ENCODE assay signal across 8 mouse cellular contexts in genomic region chr5:31179766-31180630, GRCm38 (mm10). TPM values are rescaled to one million over a fixed set of nuclear protein-coding genes. Genes with fewer than 3 reads are reported as not detected.
DNase-seq lines count a peak whose midpoint lies in the region; ATAC-seq and TF ChIP-seq lines count a peak whose summit lies in the region.

TSS of gene Gm29609 (minus strand) at chr5:31179911.
TSS of gene Gtf3c2 (minus strand) at chr5:31180144.

- 0 out of 2 replicates have a peak, but pooled peaks cover 2% of the 10 kb centered on the region for H3K4me1 ChIP-seq in heart, embryonic 12.5 days (replicated peaks)
- no peaks in the 10 kb centered on the region for H3K4me1 ChIP-seq in kidney, postnatal 0 days (replicated peaks; ENCODE audit: insufficient read depth, low read length)
- H3K4me1 ChIP-seq in liver, embryonic 11.5 days (replicated peaks; ENCODE audit: control insufficient read depth, insufficient read depth, low read length), result peaks cover 6% of the 10 kb centered on the region; the same call in 1 of the 2 replicates
- no peaks in the 10 kb centered on the region for H3K4me1 ChIP-seq in stomach, embryonic 14.5 days (ENCODE audit: control insufficient read depth, insufficient read depth, low read length)

- peaks cover 5% of the 10 kb centered on the region; the same call in 1 of the 2 replicates for H3K36me3 ChIP-seq in heart, embryonic 12.5 days
- H3K36me3 ChIP-seq in kidney, postnatal 0 days (ENCODE audit: insufficient read depth, low read length), result no peaks in the 10 kb centered on the region
- no peaks in the 10 kb centered on the region for H3K36me3 ChIP-seq in liver, embryonic 11.5 days (ENCODE audit: control insufficient read depth, insufficient read depth, low read length)
- no peaks in the 10 kb centered on the region for H3K36me3 ChIP-seq in stomach, embryonic 14.5 days (ENCODE audit: control insufficient read depth, insufficient read depth, low read length)

- peak within 1 kb of the TSS; percentile 81 for H3K9ac ChIP-seq in heart, embryonic 12.5 days
- H3K9ac ChIP-seq in kidney, postnatal 0 days (ENCODE audit: low read depth, low read length), result peak within 1 kb of the TSS; percentile 83
- H3K9ac ChIP-seq in liver, embryonic 11.5 days (ENCODE audit: low read depth, low read length), result peak within 1 kb of the TSS; percentile 95
- peak within 1 kb of the TSS; percentile 63 for H3K9ac ChIP-seq in stomach, embryonic 14.5 days (replicated peaks; ENCODE audit: low read depth, low read length)

- TF ChIP-seq CTCF in kidney, postnatal 0 days (IDR thresholded peaks at IDR 0.05; ENCODE audit: low read depth), result peak; percentile 33

- no peaks in the 10 kb centered on the region for H3K27me3 ChIP-seq in heart, embryonic 12.5 days (replicated peaks)
- no peaks in the 10 kb centered on the region for H3K27me3 ChIP-seq in kidney, postnatal 0 days (ENCODE audit: insufficient read depth, low read length)
- no peaks in the 10 kb centered on the region for H3K27me3 ChIP-seq in liver, embryonic 11.5 days (replicated peaks; ENCODE audit: control insufficient read depth, insufficient read depth, low read length)
- no peaks in the 10 kb centered on the region for H3K27me3 ChIP-seq in stomach, embryonic 14.5 days (ENCODE audit: control insufficient read depth, insufficient read depth, low read length)

- WGBS in heart, embryonic 12.5 days, result under 1% methylated on average over 59 of the region's 59 CpGs
- WGBS in kidney, postnatal 0 days, result under 1% methylated on average over 59 of the region's 59 CpGs
- WGBS in liver, embryonic 11.5 days, result under 1% methylated on average over 59 of the region's 59 CpGs
- WGBS in stomach, embryonic 14.5 days, result under 1% methylated on average over 57 of the region's 59 CpGs

- no peaks in the 10 kb centered on the region for H3K9me3 ChIP-seq in heart, embryonic 12.5 days (replicated peaks)
- H3K9me3 ChIP-seq in kidney, postnatal 0 days (replicated peaks; ENCODE audit: low read length), result no peaks in the 10 kb centered on the region
- H3K9me3 ChIP-seq in liver, embryonic 11.5 days (ENCODE audit: control insufficient read depth, low read length), result no peaks in the 10 kb centered on the region
- H3K9me3 ChIP-seq in stomach, embryonic 14.5 days (ENCODE audit: control insufficient read depth, low read depth, low read length), result no peaks in the 10 kb centered on the region

- peak within 1 kb of the TSS; percentile 95 for H3K27ac ChIP-seq in heart, embryonic 12.5 days (ENCODE audit: poor library complexity, severe bottlenecking)
- H3K27ac ChIP-seq in kidney, postnatal 0 days, result peak within 1 kb of the TSS; percentile 98
- H3K27ac ChIP-seq in liver, embryonic 11.5 days (ENCODE audit: low read depth, low read length), result peak within 1 kb of the TSS; percentile 99
- H3K27ac ChIP-seq in stomach, embryonic 14.5 days (ENCODE audit: low read length), result peak within 1 kb of the TSS; percentile 97

- peak within 1 kb of the TSS; percentile 90 for H3K4me3 ChIP-seq in heart, embryonic 12.5 days
- H3K4me3 ChIP-seq in kidney, postnatal 0 days (replicated peaks; ENCODE audit: low read depth, low read length), result peak within 1 kb of the TSS; percentile 91
- H3K4me3 ChIP-seq in liver, embryonic 11.5 days (ENCODE audit: low read depth, low read length), result peak within 1 kb of the TSS; percentile 96
- peak within 1 kb of the TSS; percentile 93 for H3K4me3 ChIP-seq in stomach, embryonic 14.5 days (ENCODE audit: low read depth, low read length)

- peak; percentile 89 for ATAC-seq in erythroid progenitor cell, adult 5-6 weeks (replicated peaks; ENCODE audit: low FRiP score, poor library complexity, severe bottlenecking)
- ATAC-seq in heart, embryonic 12.5 days (ENCODE audit: insufficient number of reproducible peaks, low FRiP score), result peak; percentile 95
- peak; percentile 96 for ATAC-seq in kidney, postnatal 0 days (replicated peaks; ENCODE audit: low FRiP score, low read depth)
- peak; percentile 90 for ATAC-seq in liver, embryonic 11.5 days (replicated peaks; ENCODE audit: low FRiP score)
- peak; percentile 96 for ATAC-seq in stomach, embryonic 14.5 days (ENCODE audit: insufficient number of reproducible peaks, insufficient read depth, low FRiP score, low read depth)

- DNase-seq in CD4-positive helper T cell, adult 2 months (ENCODE audit: low read depth, low spot score), result peak; percentile 99
- peak; percentile 97 for DNase-seq in brain, embryonic 18.5 days (ENCODE audit: low read depth, low spot score)
- peak; percentile 98 for DNase-seq in kidney, postnatal 0 days (ENCODE audit: low spot score)
- DNase-seq in liver, embryonic 11.5 days (ENCODE audit: low spot score), result peak; percentile 97
- DNase-seq in naive thymus-derived CD4-positive, alpha-beta T cell, adult 2 months (ENCODE audit: low read depth), result peak; percentile 99

- peak within 1 kb of the TSS; percentile 90 for H3K4me2 ChIP-seq in heart, embryonic 12.5 days
- peak within 1 kb of the TSS; percentile 85 for H3K4me2 ChIP-seq in kidney, postnatal 0 days (ENCODE audit: low read length)
- H3K4me2 ChIP-seq in liver, embryonic 11.5 days, result peak within 1 kb of the TSS; percentile 91
- H3K4me2 ChIP-seq in stomach, embryonic 14.5 days (replicated peaks; ENCODE audit: low read depth, low read length), result peak within 1 kb of the TSS; percentile 72

RNA-seq across cellular contexts. Expression of gene Gm29609, which starts in this region (rescaled TPM):
- 4.6 TPM in 1 of 2 replicates, not detected in the other for total RNA-seq in erythroid progenitor cell, adult 5-6 weeks (2015; ENCODE audit: low replicate concordance)
- not detected in 2 replicates for total RNA-seq in erythroid progenitor cell, adult 5-6 weeks (2017; ENCODE audit: low replicate concordance)
- 1.0 and 1.3 TPM in 2 replicates for polyA plus RNA-seq in heart, embryonic 12.5 days (2016; fragmentation: Nextera tagmentation; extraction: Ambion mirVana)
- 0.53 and 0.73 TPM in 2 replicates for polyA plus RNA-seq in kidney, postnatal 0 days (2015; fragmentation: Nextera tagmentation; extraction: Ambion mirVana)
- 0.64 and 1.5 TPM in 2 replicates for polyA plus RNA-seq in liver, embryonic 11.5 days (2014; fragmentation: Nextera tagmentation; extraction: Ambion mirVana)
- 1.1 and 1.8 TPM in 2 replicates for polyA plus RNA-seq in stomach, embryonic 14.5 days (2014; fragmentation: Nextera tagmentation; extraction: Ambion mirVana)

RNA-seq across cellular contexts. Expression of gene Gtf3c2, which starts in this region (rescaled TPM):
- total RNA-seq in erythroid progenitor cell, adult 5-6 weeks (2015; ENCODE audit: low replicate concordance), result 45.4 and 54.5 TPM in 2 replicates
- 29.9 and 130 TPM in 2 replicates for total RNA-seq in erythroid progenitor cell, adult 5-6 weeks (2017; ENCODE audit: low replicate concordance)
- polyA plus RNA-seq in heart, embryonic 12.5 days (2016; fragmentation: Nextera tagmentation; extraction: Ambion mirVana), result 58.8 and 63.7 TPM in 2 replicates
- polyA plus RNA-seq in kidney, postnatal 0 days (2015; fragmentation: Nextera tagmentation; extraction: Ambion mirVana), result 42.5 and 47.6 TPM in 2 replicates
- polyA plus RNA-seq in liver, embryonic 11.5 days (2014; fragmentation: Nextera tagmentation; extraction: Ambion mirVana), result 77.2 and 79.5 TPM in 2 replicates
- polyA plus RNA-seq in stomach, embryonic 14.5 days (2014; fragmentation: Nextera tagmentation; extraction: Ambion mirVana), result 63.2 and 77.7 TPM in 2 replicates

Comparison
In these comparisons a context has a peak if more than half of its experiments do, and no peak if none do; other contexts are left out.
1. Peak in every context shown above with its lines: DNase-seq, ATAC-seq, H3K4me3 ChIP-seq and H3K27ac ChIP-seq.